Mouse (Mus musculus) embryonic fibroblast, embryonic 13.5 days (primary cell): ENCODE results near the gene Gm3233.
"Not testable (repeated sequence)": the region's sequence is repeated elsewhere in the genome, so short reads cannot be mapped to it uniquely, and the experiment has no call there.

Experiments used
- CTCF ChIP-seq: IDR thresholded peaks from 2 replicates; pipeline ENCODE4 v1.5.1; 2011; ENCODE audit warnings: mild to moderate bottlenecking, control low read depth, low read length, moderate library complexity, borderline replicate concordance; ENCODE audit not compliant: insufficient read depth
- POLR2A ChIP-seq: IDR thresholded peaks from 2 replicates; pipeline ENCODE4 v1.6.1; 2011; ENCODE audit warnings: low read depth, mild to moderate bottlenecking, control low read depth, low read length, moderate library complexity

- TF ChIP-seq CTCF, POLR2A: not testable (repeated sequence)
Observed at GRCm38 (mm10) chr10:77783396-77783795, 23.9 kb upstream of the Gm3233 start.
